Mouse (Mus musculus): ENCODE data around the gene Bbox1. TPM values are rescaled to one million over a fixed set of nuclear protein-coding genes. Genes with fewer than 3 reads are reported as not detected.

Bbox1 gene
- polyA plus RNA-seq, 1 experiment from 2014 or later: 0.63 TPM

DNA sequence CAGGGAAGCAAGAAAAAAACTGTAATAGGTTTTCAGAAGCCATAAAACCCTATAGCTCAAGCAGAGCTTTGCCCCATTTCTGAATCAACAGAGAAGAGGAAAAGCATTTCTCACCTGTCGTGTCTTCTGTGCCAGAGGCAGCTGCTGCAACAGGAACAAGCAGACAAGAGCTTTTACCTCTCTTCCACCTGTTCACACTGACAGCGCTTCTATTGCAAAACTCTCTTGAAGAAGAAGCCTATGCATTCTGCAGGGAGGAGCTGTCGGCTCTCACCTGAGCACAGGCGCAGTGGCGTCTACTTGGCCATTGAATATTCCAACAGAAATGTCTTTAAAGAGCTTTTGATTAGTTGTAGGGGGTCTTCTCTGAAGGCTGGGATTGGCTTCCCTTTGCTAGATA, 286 bp downstream of the Bbox1 start:
- H3K9ac ChIP-seq: no peak overlapping the region
- H3K4me1 ChIP-seq: no peaks in the 10 kb centered on the region
- no peaks in the 10 kb centered on the region for H3K9me3 ChIP-seq
- no peaks in the 10 kb centered on the region for H3K36me3 ChIP-seq
- no peaks in the 10 kb centered on the region for H3K27me3 ChIP-seq (replicated peaks)
- H3K27ac ChIP-seq: no peak overlapping the region
- 82% methylated on average over 5 of the region's 5 CpGs for WGBS
- no peak overlapping the region for H3K4me3 ChIP-seq (replicated peaks)
- no peak for ATAC-seq (ENCODE audit: insufficient read depth, low FRiP score, low read depth)
- no peak overlapping the region for H3K4me2 ChIP-seq

DNA sequence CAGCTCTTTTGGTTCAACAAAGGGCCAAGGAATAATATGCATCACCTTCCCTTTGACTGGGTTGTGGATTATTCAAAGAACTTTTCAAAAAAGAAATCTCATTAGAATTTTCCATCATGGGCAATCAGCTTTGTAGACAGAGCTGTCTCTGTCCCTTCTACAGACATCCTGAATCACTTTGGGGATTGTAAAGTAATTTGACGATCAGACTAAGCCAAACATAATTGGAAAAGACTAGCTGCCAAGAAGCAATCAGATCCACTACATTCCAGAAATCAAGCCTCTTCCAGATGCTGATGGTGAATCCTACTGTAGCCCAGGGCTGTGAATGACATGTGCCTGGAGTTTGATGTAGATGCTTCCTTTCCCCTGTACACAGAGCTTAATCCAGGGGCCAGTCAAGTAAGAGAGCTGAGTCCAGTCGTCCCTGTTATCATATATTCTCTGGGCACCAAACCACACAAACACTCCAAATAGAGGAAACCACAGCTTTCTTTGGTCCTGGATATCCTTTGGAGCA, 995 bp downstream of the Bbox1 start:
- Histone ChIP-seq H3K4me3 (replicated peaks) (no peak overlapping the region), H3K4me2 (no peak overlapping the region), H3K36me3 (no peaks in the 10 kb centered on the region), H3K9ac (no peak overlapping the region), H3K9me3 (no peaks in the 10 kb centered on the region), H3K27me3 (replicated peaks) (no peaks in the 10 kb centered on the region), H3K27ac (no peak overlapping the region), H3K4me1 (no peaks in the 10 kb centered on the region)
- 63% methylated on average over 2 of the region's 2 CpGs for WGBS
- no peak for ATAC-seq (ENCODE audit: insufficient read depth, low FRiP score, low read depth)

- peak; percentile 50; the same call in 1 of the 2 replicates for ATAC-seq (ENCODE audit: insufficient read depth, low FRiP score, low read depth)
- no peaks in the 10 kb centered on the region for H3K9me3 ChIP-seq
- no peak overlapping the region for H3K27ac ChIP-seq
- no peak overlapping the region for H3K4me3 ChIP-seq (replicated peaks)
- H3K9ac ChIP-seq: no peak overlapping the region
- 65% methylated on average over 12 of the region's 12 CpGs for WGBS
- no peaks in the 10 kb centered on the region for H3K27me3 ChIP-seq (replicated peaks)
- no peak overlapping the region for H3K4me2 ChIP-seq
- H3K36me3 ChIP-seq: no peaks in the 10 kb centered on the region
- no peaks in the 10 kb centered on the region for H3K4me1 ChIP-seq
Observed at GRCm38 (mm10) chr2:110305358-110306283, 8.7 kb downstream of the Bbox1 start.

DNA sequence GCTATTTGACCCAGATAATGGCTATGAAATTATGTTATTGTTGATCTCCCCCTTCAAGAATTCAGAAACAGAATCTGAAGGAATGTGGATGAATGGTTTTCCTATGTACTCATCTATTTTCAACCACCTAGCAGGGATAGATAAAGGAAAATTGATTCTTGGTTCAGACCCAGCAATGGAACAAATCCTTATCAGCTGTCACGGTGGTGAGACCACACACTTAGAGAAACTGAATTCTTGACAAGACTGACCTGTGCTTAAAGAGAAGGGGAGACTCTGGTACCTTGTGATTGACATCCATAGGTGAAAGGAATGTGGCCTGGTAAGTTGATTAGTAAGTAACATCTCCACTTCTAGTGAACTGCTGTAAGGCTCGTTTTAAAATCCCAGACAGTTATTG, 12.1 kb downstream of the Bbox1 start:
- H3K4me2 ChIP-seq: no peak overlapping the region
- H3K4me3 ChIP-seq (replicated peaks): no peak overlapping the region
- H3K9me3 ChIP-seq: no peaks in the 10 kb centered on the region
- no peaks in the 10 kb centered on the region for H3K27me3 ChIP-seq (replicated peaks)
- 23% methylated on average over 2 of the region's 2 CpGs for WGBS
- H3K36me3 ChIP-seq: no peaks in the 10 kb centered on the region
- H3K9ac ChIP-seq: no peak overlapping the region
- ATAC-seq (ENCODE audit: insufficient read depth, low FRiP score, low read depth): no peak
- no peak overlapping the region for H3K27ac ChIP-seq
- no peaks in the 10 kb centered on the region for H3K4me1 ChIP-seq

GRCm38 (mm10) chr2:110301314-110301713, 13.0 kb downstream of the Bbox1 start:
- no peak overlapping the region for H3K9ac ChIP-seq
- no peak overlapping the region for H3K4me2 ChIP-seq
- H3K27me3 ChIP-seq (replicated peaks): no peaks in the 10 kb centered on the region
- no peak overlapping the region for H3K4me3 ChIP-seq (replicated peaks)
- 32% methylated on average over 3 of the region's 3 CpGs for WGBS
- H3K9me3 ChIP-seq: no peaks in the 10 kb centered on the region
- 0 out of 2 replicates have a peak overlapping the region, but pooled peaks have one; percentile 17 for H3K27ac ChIP-seq
- ATAC-seq (ENCODE audit: insufficient read depth, low FRiP score, low read depth): no peak
- H3K36me3 ChIP-seq: no peaks in the 10 kb centered on the region
- H3K4me1 ChIP-seq: no peaks in the 10 kb centered on the region

GRCm38 (mm10) chr2:110294927-110295326, 19.4 kb downstream of the Bbox1 start:
- 37% methylated on average over 3 of the region's 3 CpGs for WGBS
- ATAC-seq (ENCODE audit: insufficient read depth, low FRiP score, low read depth): no peak; the same call in 1 of the 2 replicates
- H3K36me3 ChIP-seq: no peaks in the 10 kb centered on the region

DNA sequence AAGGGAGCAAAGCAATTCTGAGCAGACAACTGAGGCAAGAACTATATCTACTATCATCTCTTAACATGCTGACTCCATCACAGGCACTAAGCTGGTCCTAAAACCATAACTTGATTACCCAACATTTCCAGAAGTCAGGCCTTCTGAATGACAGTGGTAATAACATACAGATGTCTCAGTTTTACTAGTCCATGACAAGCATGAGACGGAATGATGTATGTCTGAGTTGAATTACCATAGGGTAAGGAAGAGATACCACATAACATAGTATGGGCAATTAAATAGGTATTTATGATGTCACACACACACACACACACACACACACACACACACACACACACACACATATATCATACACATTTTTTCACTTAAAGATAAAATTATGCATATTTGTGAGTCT, 26.4 kb downstream of the Bbox1 start:
- H3K4me1 ChIP-seq: no peaks in the 10 kb centered on the region
- no peaks in the 10 kb centered on the region for H3K27me3 ChIP-seq (replicated peaks)
- H3K9ac ChIP-seq: no peak overlapping the region
- no peaks in the 10 kb centered on the region for H3K36me3 ChIP-seq
- WGBS: 86% methylated on average over 1 of the region's 1 CpGs
- H3K9me3 ChIP-seq: no peaks in the 10 kb centered on the region
- ATAC-seq (ENCODE audit: insufficient read depth, low FRiP score, low read depth): no peak
- no peak overlapping the region for H3K4me2 ChIP-seq
- no peak overlapping the region for H3K4me3 ChIP-seq (replicated peaks)
- no peak overlapping the region for H3K27ac ChIP-seq

More at GRCm38 (mm10) chr2:110294927-110295326, 19.4 kb downstream of the Bbox1 start:
- Histone ChIP-seq H3K27me3 (replicated peaks) (no peaks in the 10 kb centered on the region), H3K4me2 (no peak overlapping the region), H3K27ac (no peak overlapping the region), H3K9me3 (no peaks in the 10 kb centered on the region), H3K9ac (no peak overlapping the region), H3K4me3 (replicated peaks) (no peak overlapping the region), H3K4me1 (no peaks in the 10 kb centered on the region)

GRCm38 (mm10) chr2:110285829-110286504, 28.4 kb downstream of the Bbox1 start:
- Histone ChIP-seq H3K9ac (no peak overlapping the region), H3K27ac (peak overlapping the region; percentile 21; the same call in 1 of the 2 replicates), H3K27me3 (replicated peaks) (no peaks in the 10 kb centered on the region), H3K4me2 (no peak overlapping the region), H3K9me3 (no peaks in the 10 kb centered on the region), H3K4me1 (no peaks in the 10 kb centered on the region), H3K36me3 (no peaks in the 10 kb centered on the region), H3K4me3 (replicated peaks) (no peak overlapping the region)
- ATAC-seq (ENCODE audit: insufficient read depth, low FRiP score, low read depth): peak; percentile 50; the same call in 1 of the 2 replicates
- WGBS: 45% methylated on average over 3 of the region's 3 CpGs

- Histone ChIP-seq H3K4me2 (no peak overlapping the region), H3K36me3 (no peaks in the 10 kb centered on the region), H3K4me1 (no peaks in the 10 kb centered on the region), H3K4me3 (replicated peaks) (no peak overlapping the region), H3K27me3 (replicated peaks) (no peaks in the 10 kb centered on the region), H3K27ac (no peak overlapping the region), H3K9me3 (no peaks in the 10 kb centered on the region), H3K9ac (no peak overlapping the region)
- WGBS: 54% methylated on average over 2 of the region's 2 CpGs
- no peak for ATAC-seq (ENCODE audit: insufficient read depth, low FRiP score, low read depth)
Observed at GRCm38 (mm10) chr2:110275424-110275823, 38.9 kb downstream of the Bbox1 start.

DNA sequence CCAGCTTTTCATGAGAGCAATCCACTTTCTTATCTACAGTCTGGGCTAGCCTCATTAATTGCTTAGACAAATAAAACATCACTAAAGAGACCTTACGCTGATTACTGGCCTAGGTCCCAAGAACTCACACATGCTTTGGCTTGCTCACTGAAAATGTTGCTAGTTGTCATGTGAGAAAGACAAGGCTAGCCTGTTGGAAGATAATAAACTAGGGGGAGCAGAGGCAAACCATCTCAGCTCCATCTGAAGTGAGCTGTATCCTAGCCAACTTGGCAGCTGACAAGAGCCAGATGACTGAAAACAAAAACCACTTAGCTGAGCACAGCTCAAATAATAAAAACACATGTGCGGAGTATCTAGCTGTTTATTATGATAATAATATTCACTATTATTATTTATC, 40.2 kb downstream of the Bbox1 start:
- ATAC-seq (ENCODE audit: insufficient read depth, low FRiP score, low read depth): peak; percentile 58; the same call in 1 of the 2 replicates
- WGBS: 37% methylated on average over 2 of the region's 2 CpGs
- Histone ChIP-seq H3K27me3 (replicated peaks) (no peaks in the 10 kb centered on the region), H3K27ac (no peak overlapping the region), H3K4me3 (replicated peaks) (no peak overlapping the region), H3K4me1 (no peaks in the 10 kb centered on the region), H3K9ac (no peak overlapping the region), H3K4me2 (no peak overlapping the region), H3K9me3 (no peaks in the 10 kb centered on the region), H3K36me3 (no peaks in the 10 kb centered on the region)

GRCm38 (mm10) chr2:110269281-110269680, 45.1 kb downstream of the Bbox1 start:
- no peaks in the 10 kb centered on the region for H3K36me3 ChIP-seq
- no peaks in the 10 kb centered on the region for H3K4me1 ChIP-seq
- no peak overlapping the region for H3K27ac ChIP-seq
- H3K9me3 ChIP-seq: no peaks in the 10 kb centered on the region
- WGBS: 55% methylated on average over 3 of the region's 3 CpGs
- no peak overlapping the region for H3K9ac ChIP-seq
- no peak for ATAC-seq (ENCODE audit: insufficient read depth, low FRiP score, low read depth)
- no peaks in the 10 kb centered on the region for H3K27me3 ChIP-seq (replicated peaks)
- H3K4me2 ChIP-seq: no peak overlapping the region
- no peak overlapping the region for H3K4me3 ChIP-seq (replicated peaks)

- Histone ChIP-seq H3K4me3 (replicated peaks) (no peak overlapping the region), H3K4me1 (peaks cover 7% of the 10 kb centered on the region; the same call in 1 of the 2 replicates), H3K9me3 (no peaks in the 10 kb centered on the region), H3K36me3 (no peaks in the 10 kb centered on the region), H3K4me2 (no peak overlapping the region), H3K27me3 (replicated peaks) (no peaks in the 10 kb centered on the region), H3K27ac (no peak overlapping the region), H3K9ac (no peak overlapping the region)
- ATAC-seq (ENCODE audit: insufficient read depth, low FRiP score, low read depth): no peak
- WGBS: 83% methylated on average over 9 of the region's 9 CpGs
Observed at GRCm38 (mm10) chr2:110232252-110232651, 82.1 kb downstream of the Bbox1 start.
